Mouse (Mus musculus): ENCODE data around the gene Cxxc4. TPM values are rescaled to one million over a fixed set of nuclear protein-coding genes. Genes with fewer than 3 reads are reported as not detected.

Gene Cxxc4
- polyA plus RNA-seq, 1 experiment from 2014 or later = 6.5 TPM

DNA sequence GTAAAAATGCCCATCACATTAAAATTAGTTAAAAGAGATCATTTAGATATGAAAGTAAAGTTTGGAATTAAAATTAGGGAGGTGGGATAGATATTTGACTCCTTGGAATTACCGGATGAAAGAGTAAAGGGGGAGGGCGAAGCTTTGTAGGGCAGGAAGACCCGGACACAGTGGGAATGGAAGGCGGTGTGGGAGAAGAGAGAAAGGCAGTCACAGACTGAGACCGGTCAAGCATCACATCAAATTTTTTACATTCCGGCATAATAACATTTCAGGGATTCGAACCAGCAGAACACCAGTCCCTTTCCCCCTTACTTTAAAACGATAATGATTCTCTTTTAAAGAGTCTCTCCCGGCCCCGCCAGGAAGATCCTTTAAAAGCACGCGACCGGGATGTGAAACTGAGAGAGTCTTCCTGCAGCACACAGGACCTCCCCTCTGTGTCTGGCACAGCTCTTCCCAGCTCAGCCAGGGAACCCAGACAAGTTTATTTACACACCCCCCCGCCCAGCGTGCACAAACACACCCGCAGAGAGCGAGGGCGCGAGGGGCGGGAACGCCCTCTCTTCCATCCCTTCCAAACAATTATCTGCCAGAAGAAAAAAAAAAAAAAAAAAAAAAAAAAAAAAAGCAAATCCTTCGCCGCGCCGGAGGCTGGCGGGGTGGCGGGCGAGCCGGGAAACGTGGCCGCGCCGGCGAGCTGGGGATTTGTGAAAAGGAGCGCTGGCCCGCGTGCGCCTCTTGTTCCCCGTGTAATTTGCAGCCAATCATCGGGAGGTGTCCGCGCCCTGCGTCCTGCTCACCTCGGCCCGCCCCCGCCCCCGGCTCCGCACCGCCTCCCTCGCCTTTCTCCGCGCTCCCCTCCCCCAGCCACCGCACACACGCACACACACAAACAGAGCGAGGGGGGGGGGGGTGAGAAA lies 532 bp upstream of the Cxxc4 start:
- Histone ChIP-seq H3K4me2 (peak overlapping the region; percentile 65), H3K36me3 (no peaks in the 10 kb centered on the region), H3K4me3 (peak overlapping the region; percentile 51), H3K9ac (peak overlapping the region; percentile 72), H3K27ac (peak overlapping the region; percentile 85), H3K4me1 (peaks cover 17% of the 10 kb centered on the region), H3K9me3 (no peaks in the 10 kb centered on the region), H3K27me3 (no peaks in the 10 kb centered on the region)
- under 1% methylated on average over 54 of the region's 55 CpGs for WGBS
- ATAC-seq (ENCODE audit: insufficient number of reproducible peaks, insufficient read depth, low FRiP score, low TSS enrichment, low read depth) = peak; percentile 75; the same call in 1 of the 2 replicates

DNA sequence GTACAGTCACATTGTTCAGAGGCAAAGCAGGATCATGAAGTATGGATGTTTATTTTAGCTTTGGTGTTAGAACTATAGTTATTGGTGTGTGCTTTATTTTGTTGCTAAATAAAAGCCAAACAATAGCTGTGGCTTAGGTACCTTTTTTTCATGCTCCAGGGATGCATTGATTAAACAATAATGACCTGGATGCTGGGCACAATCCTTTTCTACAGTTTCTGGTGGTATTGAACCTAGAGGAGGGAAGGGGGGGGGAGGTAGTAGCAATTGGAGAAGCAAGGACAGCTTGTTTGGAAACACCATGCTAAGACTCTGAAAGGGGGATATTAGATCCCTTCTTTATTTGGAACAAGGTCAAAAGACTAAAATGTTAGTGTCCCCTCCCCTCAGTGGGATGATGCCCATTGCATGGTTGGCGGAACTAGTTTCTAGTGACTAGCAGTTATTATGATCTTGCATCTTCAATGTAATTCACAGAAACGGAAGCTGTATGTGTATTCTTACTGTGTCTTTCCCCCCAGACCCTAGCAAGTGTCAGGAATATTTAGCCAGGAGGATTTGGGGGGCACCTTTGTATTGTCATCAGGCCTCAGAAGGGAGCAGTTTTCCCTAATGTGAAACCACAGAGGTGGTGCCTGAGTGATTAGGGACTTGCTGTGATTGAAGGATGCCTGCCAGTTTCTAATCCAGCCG lies 975 bp downstream of the Cxxc4 start:
- Histone ChIP-seq H3K9ac (0 out of 2 replicates have a peak overlapping the region, but pooled peaks have one; percentile 41), H3K36me3 (no peaks in the 10 kb centered on the region)

DNA sequence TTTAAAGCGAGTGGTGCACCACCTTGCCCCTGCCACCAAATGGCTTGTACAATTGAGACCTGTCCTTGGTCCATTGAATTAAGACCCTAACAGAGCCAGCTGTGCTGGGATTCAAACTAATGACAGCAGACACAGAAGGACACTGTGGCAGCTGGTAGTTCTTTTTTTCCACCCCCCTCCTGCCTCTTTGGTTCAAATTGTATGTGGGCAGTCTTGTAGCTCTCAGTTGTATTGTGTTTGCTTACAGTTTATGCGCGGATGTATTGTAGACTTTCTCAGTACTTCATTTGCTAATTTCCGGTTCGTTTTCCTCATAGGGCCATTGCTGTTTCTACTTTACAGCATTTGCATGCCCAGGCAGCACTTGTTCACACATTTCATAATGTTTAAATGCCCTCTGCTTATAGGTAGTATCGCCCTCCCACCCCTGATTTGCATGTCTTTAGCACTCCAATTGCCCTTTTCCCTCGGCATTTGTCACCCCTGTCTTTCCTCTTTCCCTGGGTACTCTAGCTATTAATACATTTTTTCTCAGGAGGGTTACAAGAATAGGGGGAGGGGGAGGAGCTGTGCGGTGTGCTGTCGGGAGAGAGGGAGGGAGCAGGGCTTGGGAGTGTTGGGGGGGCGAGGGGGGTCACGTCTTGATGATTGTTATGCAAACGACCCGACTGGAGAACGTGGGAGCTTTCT lies 2.5 kb downstream of the Cxxc4 start:
- Histone ChIP-seq H3K4me3 (peak overlapping the region; percentile 70), H3K27me3 (no peaks in the 10 kb centered on the region), H3K4me2 (peak overlapping the region; percentile 84), H3K27ac (peak overlapping the region; percentile 92), H3K4me1 (peaks cover 20% of the 10 kb centered on the region), H3K36me3 (no peaks in the 10 kb centered on the region), H3K9ac (peak overlapping the region; percentile 81), H3K9me3 (no peaks in the 10 kb centered on the region)
- 3% methylated on average over 14 of the region's 14 CpGs for WGBS
- peak; percentile 11; the same call in 1 of the 2 replicates for ATAC-seq (ENCODE audit: insufficient number of reproducible peaks, insufficient read depth, low FRiP score, low TSS enrichment, low read depth)

More for the DNA sequence above, 975 bp downstream of the Cxxc4 start:
- no peaks in the 10 kb centered on the region for H3K27me3 ChIP-seq
- peak overlapping the region; percentile 51 for H3K4me3 ChIP-seq
- H3K4me1 ChIP-seq = peaks cover 18% of the 10 kb centered on the region
- H3K4me2 ChIP-seq = peak overlapping the region; percentile 65
- ATAC-seq (ENCODE audit: insufficient number of reproducible peaks, insufficient read depth, low FRiP score, low TSS enrichment, low read depth) = no peak
- 41% methylated on average over 3 of the region's 3 CpGs for WGBS
- H3K27ac ChIP-seq = peak overlapping the region; percentile 85; the same call in 1 of the 2 replicates
- H3K9me3 ChIP-seq = no peaks in the 10 kb centered on the region

DNA sequence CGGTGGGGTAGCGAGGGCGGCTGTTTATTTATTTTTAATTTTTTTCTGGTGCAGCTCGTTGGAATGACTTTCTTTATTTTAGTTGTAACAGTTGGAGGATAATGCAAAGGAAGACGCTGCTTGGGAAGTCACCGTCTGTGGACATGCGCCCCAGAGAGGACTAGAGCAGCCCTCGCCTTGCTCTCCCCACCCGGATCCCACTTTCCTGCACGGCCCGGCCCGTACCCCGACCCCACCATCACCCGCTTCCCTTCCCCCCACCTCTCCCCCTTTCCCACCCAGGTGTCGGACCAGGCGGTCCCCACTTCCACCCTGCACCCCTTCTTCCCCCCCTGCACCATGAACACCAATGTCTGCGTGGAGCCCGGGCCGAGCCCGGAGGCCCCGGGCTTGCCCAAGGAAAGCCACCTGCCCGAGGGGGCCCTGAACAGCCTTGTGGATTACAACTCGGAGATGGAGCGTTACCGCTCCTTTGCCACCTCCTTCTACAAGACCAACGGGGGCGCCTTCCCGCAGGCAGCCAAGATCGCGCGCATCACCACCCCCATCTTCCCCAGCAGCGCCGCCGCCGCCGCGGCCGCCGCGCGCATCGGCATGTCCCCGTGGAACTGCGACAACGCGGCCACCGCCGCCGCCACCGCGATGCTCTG lies 3.2 kb downstream of the Cxxc4 start:
- Histone ChIP-seq H3K27me3 (no peaks in the 10 kb centered on the region), H3K4me3 (peak overlapping the region; percentile 70), H3K36me3 (no peaks in the 10 kb centered on the region), H3K4me2 (peak overlapping the region; percentile 84), H3K27ac (peak overlapping the region; percentile 92), H3K9me3 (no peaks in the 10 kb centered on the region), H3K4me1 (peaks cover 20% of the 10 kb centered on the region), H3K9ac (peak overlapping the region; percentile 81)
- peak; percentile 49; the same call in 1 of the 2 replicates for ATAC-seq (ENCODE audit: insufficient number of reproducible peaks, insufficient read depth, low FRiP score, low TSS enrichment, low read depth)
- under 1% methylated on average over 51 of the region's 51 CpGs for WGBS

DNA sequence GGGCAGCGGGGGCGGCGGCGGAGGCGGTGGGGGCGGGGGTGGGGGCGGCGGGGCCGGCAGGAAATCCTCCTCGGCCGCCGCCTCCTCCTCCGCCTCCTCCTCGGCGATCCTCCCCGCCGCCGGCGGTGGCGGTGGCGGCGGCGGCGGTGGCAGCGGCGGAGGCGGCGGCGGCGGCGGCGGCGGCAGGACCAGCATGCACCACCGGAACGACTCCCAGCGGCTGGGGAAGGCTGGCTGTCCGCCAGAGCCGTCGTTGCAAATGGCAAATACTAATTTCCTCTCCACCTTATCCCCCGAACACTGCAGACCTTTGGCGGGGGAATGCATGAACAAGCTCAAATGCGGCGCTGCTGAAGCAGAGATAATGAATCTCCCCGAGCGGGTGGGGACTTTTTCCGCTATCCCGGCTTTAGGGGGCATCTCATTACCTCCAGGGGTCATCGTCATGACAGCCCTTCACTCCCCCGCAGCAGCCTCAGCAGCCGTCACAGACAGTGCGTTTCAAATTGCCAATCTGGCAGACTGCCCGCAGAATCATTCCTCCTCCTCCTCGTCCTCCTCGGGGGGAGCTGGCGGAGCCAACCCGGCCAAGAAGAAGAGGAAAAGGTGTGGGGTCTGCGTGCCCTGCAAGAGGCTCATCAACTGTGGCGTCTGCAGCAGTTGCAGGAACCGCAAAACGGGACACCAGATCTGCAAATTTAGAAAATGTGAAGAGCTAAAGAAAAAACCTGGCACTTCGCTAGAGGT lies 3.9 kb downstream of the Cxxc4 start:
- Histone ChIP-seq H3K4me1 (peaks cover 17% of the 10 kb centered on the region), H3K27ac (peak overlapping the region; percentile 92), H3K4me3 (peak overlapping the region; percentile 70), H3K36me3 (no peaks in the 10 kb centered on the region), H3K4me2 (peak overlapping the region; percentile 84), H3K9ac (peak overlapping the region; percentile 81), H3K27me3 (no peaks in the 10 kb centered on the region), H3K9me3 (no peaks in the 10 kb centered on the region)
- under 1% methylated on average over 34 of the region's 61 CpGs for WGBS
- peak; percentile 26; the same call in 1 of the 2 replicates for ATAC-seq (ENCODE audit: insufficient number of reproducible peaks, insufficient read depth, low FRiP score, low TSS enrichment, low read depth)

DNA sequence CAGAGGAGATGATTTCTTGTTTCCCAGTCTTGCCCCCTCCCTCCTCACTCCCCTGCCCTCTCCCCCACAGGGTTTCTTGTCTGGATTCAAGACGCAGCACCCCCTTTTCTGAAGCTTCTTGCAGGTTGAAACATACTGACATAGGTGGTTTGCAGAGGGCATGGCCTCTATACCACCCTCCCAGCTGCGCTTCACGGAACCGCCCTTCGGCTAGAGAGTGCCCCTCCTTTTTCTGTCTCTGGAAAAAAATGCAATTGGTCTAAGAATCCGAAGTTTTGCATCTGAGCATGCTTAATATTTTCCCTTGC lies 4.4 kb downstream of the Cxxc4 start:
- no peaks in the 10 kb centered on the region for H3K9me3 ChIP-seq
- peaks cover 16% of the 10 kb centered on the region for H3K4me1 ChIP-seq
- H3K36me3 ChIP-seq = no peaks in the 10 kb centered on the region
- peak overlapping the region; percentile 84 for H3K4me2 ChIP-seq
- H3K27ac ChIP-seq = peak overlapping the region; percentile 92
- H3K27me3 ChIP-seq = no peaks in the 10 kb centered on the region
- WGBS = 3% methylated on average over 6 of the region's 6 CpGs
- peak overlapping the region; percentile 70 for H3K4me3 ChIP-seq
- peak overlapping the region; percentile 81 for H3K9ac ChIP-seq
- ATAC-seq (ENCODE audit: insufficient number of reproducible peaks, insufficient read depth, low FRiP score, low TSS enrichment, low read depth) = no peak

DNA sequence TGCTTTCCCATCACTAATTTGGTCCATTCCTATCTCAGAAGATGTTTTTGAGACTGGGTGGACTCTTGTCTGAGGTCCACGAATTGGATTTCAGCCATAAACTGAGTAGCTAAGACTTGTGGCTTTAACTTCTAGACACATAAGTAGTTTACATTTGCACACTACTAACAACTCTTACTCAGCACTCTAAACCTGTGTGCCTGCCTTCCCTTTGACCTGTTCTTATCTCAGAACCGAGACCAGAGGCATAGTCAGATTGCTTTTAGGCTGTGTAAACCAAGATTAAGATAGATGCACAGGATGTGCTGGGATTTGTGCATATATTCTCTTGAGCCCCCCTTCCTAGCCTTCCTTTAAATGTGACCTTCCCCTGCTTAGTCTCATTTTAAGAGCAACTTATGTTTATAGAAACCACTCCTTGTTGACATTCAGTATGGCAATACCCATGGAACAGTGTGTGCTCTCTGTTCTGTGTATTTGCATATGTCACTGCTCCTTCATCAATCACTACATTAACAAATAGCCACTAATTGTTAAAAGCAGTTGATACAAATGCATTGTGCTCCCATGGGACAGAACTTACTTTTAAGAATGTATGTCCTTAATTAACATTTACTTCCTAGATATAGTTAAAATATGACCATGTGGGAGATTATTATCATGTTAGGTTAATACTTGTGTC lies 7.0 kb downstream of the Cxxc4 start:
- no peak overlapping the region for H3K4me2 ChIP-seq
- no peaks in the 10 kb centered on the region for H3K27me3 ChIP-seq
- H3K36me3 ChIP-seq = no peaks in the 10 kb centered on the region
- no peak overlapping the region for H3K9ac ChIP-seq
- ATAC-seq (ENCODE audit: insufficient number of reproducible peaks, insufficient read depth, low FRiP score, low TSS enrichment, low read depth) = no peak
- H3K4me1 ChIP-seq = peaks cover 12% of the 10 kb centered on the region
- H3K9me3 ChIP-seq = no peaks in the 10 kb centered on the region
- WGBS = 72% methylated on average over 2 of the region's 2 CpGs
- no peak overlapping the region for H3K4me3 ChIP-seq
- no peak overlapping the region for H3K27ac ChIP-seq

DNA sequence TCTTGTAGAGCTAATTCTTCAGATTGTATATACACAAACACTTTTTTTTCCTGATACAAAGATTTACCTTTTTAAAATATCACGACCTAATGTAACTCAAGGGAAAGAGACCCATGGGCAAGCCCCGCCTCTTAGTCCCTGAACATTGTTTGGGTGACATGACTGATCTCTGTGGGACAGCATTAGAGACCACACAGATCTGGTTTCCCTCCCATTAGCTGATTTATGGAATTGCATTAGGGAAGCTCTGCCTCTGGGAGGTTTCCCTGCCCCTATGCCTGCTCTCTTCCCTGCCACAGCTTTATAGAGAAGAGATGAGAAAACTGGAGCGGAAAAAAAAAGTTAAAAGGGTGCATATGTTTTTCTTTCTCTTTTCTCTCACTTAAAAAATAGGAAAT lies 7.6 kb downstream of the Cxxc4 start:
- Histone ChIP-seq H3K4me2 (no peak overlapping the region), H3K36me3 (no peaks in the 10 kb centered on the region), H3K4me1 (peaks cover 7% of the 10 kb centered on the region), H3K9me3 (no peaks in the 10 kb centered on the region), H3K27me3 (no peaks in the 10 kb centered on the region), H3K27ac (no peak overlapping the region), H3K4me3 (no peak overlapping the region), H3K9ac (no peak overlapping the region)
- no peak for ATAC-seq (ENCODE audit: insufficient number of reproducible peaks, insufficient read depth, low FRiP score, low TSS enrichment, low read depth)
- 61% methylated on average over 3 of the region's 3 CpGs for WGBS

DNA sequence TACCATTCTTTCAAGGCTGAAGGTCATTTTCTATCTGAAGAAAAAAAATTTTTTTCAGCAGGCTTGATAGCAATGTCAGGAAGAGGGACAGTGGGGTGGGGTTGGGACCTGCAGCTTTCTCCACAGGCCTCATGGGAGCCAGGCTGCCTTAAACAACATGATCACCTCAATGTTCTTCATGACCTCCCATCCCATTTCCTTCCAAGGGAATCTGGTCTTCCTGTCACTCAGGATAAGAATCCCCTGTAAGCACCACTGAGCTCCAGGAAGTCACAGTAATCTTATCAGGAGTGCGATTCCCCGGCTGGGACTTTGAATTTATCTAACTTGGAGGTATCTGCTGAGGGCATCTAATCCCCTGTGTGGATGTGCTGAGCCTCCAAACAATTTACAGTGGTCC lies 17.9 kb downstream of the Cxxc4 start:
- Histone ChIP-seq H3K4me1 (no peaks in the 10 kb centered on the region), H3K27me3 (no peaks in the 10 kb centered on the region), H3K4me3 (no peak overlapping the region), H3K27ac (no peak overlapping the region), H3K4me2 (no peak overlapping the region), H3K36me3 (no peaks in the 10 kb centered on the region), H3K9ac (no peak overlapping the region), H3K9me3 (no peaks in the 10 kb centered on the region)
- ATAC-seq (ENCODE audit: insufficient number of reproducible peaks, insufficient read depth, low FRiP score, low TSS enrichment, low read depth) = no peak
- WGBS = 72% methylated on average over 2 of the region's 2 CpGs

DNA sequence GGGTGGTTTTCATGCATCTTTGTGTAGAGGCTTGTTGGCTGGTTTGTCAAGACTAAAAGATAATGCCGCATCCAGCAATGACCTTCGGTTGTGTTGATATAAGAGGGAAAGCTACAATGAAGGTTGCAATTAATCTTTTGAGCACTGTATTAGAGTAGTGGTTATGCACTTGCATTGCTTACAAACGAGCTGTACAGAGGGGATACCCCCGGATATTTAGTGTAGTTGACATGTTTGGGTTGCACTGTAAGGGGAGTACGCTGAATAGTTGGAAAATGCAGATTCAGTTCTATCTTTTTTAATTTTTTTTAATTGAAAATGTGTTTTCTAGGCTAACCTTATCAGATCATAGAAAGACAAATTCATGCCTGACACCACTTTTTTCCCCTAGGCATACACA lies 22.4 kb downstream of the Cxxc4 start:
- no peaks in the 10 kb centered on the region for H3K27me3 ChIP-seq
- no peak overlapping the region for H3K27ac ChIP-seq
- WGBS = 82% methylated on average over 5 of the region's 5 CpGs
- H3K9me3 ChIP-seq = no peaks in the 10 kb centered on the region
- H3K9ac ChIP-seq = no peak overlapping the region
- no peak for ATAC-seq (ENCODE audit: insufficient number of reproducible peaks, insufficient read depth, low FRiP score, low TSS enrichment, low read depth)
- no peak overlapping the region for H3K4me3 ChIP-seq
- no peaks in the 10 kb centered on the region for H3K36me3 ChIP-seq
- H3K4me1 ChIP-seq = 0 out of 2 replicates have a peak, but pooled peaks cover 3% of the 10 kb centered on the region
- no peak overlapping the region for H3K4me2 ChIP-seq

Data from embryonic facial prominence, embryonic 13.5 days (tissue).